Mouse (Mus musculus): ENCODE results near the gene Slc1a1.

- TF ChIP-seq CTCF (IDR thresholded peaks at IDR 0.05) (no peak), EP300 (IDR thresholded peaks at IDR 0.05) (no peak)
These were observed 34.4 kb upstream of the Slc1a1 start for GRCm38 (mm10) chr19:28800448-28800847.

All from lung, postnatal 0 days (tissue).